Mouse (Mus musculus): ENCODE measurements around the gene Cox14.

GRCm38 (mm10) chr15:99714206-99714605 lies 11.2 kb upstream of the Cox14 start:
- TF ChIP-seq GATA1 (IDR thresholded peaks at IDR 0.05; ENCODE audit: borderline replicate concordance, low read length), result no peak
- no peak for TF ChIP-seq FLI1 (IDR thresholded peaks at IDR 0.05; ENCODE audit: low read length)
